Mouse (Mus musculus) gastrocnemius, adult 8-10 months (tissue): ENCODE data around the gene Gm10073. TPM values are rescaled to one million over a fixed set of nuclear protein-coding genes. Genes with fewer than 3 reads are reported as not detected.
"Not testable (repeated sequence)": the region's sequence is repeated elsewhere in the genome, so short reads cannot be mapped to it uniquely, and the experiment has no call there.

ENCODE experiments used
- DNase-seq, 2 experiments: peaks; one replicate each; pipeline ENCODE4 v3.0.0; 2022; ENCODE audit warnings: low spot score in 2 of 2
- total RNA-seq, 4 experiments: library from RNA; stranded (reverse); gene quantifications; 2 replicates each; pipeline ENCODE4 v1.2.4; 2022

Gene Gm10073
- total RNA-seq, 4 experiments from 2014 or later: 99.2 to 128 (median 106) TPM

DNA sequence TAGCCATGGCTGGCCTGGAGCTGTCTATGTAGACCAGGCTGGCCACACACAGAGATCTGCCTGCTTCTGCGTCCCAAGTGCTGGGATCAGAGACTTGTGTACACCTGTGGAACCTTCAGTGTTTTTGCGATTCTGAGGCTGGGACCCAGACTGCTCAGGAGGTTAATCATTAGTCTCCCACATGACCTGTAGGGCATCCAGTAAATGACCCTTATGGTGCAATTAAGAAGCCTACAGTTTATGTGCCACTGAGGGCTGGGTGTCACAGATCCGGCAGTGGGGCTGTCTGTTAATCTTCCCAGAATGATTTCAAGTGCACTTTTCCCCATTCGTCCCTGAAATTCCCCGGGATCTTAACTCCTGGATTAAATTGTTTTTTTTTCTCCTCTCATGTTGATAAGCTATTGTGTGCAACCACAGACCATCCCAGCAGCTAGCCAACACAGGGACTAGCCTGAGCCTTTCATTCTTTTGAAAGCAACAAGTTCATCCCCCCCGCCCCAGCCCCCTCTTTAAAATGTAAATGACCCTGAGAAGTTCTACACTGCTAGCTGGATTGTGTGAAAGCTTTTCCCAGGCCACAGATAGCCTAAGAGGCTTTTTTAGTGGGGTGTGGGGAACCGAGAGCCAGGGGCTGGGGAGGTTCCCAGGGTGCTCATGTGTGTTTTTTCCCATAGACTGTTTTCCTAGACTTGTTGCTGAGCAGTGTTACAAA is 26.2 kb upstream of the Gm10073 start:
- no peak for DNase-seq

DNA sequence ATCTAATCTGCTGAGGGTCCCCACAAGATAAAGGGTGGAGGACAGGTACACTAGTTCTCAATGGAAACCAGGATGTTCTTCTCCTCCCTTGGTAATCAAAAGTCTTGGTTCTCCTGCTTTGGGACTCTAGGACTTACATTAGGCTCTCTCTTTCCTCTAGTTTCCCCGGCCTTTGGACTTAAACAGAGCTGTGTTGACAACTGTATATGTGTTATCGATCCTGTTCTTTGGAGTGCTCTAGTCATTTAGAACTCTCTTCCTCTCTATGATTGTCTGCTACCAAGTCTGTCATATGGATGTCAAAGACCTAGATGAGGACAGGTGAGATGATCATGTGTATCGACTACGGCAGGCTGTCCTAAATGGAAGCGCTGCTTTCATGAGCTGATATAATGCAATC is 23.8 kb upstream of the Gm10073 start:
- no peak for DNase-seq

DNA sequence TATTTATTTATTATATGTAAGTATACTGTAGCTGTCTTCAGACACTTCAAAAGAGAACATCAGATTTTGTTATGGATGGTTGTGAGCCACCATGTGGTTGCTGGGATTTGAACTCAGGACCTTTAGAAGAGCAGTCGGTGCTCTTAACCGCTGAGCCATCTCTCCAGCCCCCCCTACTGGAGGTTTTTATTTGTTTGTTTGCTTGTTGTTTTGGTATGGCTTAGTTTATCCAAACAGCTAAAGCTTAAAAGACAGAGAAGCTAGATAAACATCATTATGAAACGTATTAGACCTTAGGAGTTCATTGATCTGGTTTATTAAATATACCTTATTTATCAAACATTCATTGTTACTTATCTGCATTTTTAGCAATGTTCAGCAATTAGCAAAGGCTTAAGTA is 22.4 kb upstream of the Gm10073 start:
- not testable (repeated sequence) for DNase-seq

DNA sequence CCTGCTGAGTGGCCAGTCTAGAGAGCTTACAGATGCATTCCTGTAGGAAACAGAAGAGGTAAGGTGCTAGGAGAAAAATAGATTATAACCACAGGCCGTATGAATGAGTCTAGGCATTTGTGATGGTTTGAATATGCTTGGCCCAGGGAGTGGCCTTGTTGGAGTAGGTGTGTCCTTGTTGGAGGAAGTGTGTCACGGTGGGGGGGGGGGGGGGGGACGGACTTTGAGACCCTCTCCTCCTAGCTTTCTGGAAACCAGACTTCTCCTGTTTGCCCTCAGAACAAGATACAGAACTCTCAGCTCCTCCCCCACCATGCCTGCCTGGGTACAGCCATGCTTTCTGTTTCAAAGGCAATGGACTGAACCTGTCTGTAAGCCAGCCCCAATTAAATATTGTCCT is 19.2 kb upstream of the Gm10073 start:
- no peak for DNase-seq

DNA sequence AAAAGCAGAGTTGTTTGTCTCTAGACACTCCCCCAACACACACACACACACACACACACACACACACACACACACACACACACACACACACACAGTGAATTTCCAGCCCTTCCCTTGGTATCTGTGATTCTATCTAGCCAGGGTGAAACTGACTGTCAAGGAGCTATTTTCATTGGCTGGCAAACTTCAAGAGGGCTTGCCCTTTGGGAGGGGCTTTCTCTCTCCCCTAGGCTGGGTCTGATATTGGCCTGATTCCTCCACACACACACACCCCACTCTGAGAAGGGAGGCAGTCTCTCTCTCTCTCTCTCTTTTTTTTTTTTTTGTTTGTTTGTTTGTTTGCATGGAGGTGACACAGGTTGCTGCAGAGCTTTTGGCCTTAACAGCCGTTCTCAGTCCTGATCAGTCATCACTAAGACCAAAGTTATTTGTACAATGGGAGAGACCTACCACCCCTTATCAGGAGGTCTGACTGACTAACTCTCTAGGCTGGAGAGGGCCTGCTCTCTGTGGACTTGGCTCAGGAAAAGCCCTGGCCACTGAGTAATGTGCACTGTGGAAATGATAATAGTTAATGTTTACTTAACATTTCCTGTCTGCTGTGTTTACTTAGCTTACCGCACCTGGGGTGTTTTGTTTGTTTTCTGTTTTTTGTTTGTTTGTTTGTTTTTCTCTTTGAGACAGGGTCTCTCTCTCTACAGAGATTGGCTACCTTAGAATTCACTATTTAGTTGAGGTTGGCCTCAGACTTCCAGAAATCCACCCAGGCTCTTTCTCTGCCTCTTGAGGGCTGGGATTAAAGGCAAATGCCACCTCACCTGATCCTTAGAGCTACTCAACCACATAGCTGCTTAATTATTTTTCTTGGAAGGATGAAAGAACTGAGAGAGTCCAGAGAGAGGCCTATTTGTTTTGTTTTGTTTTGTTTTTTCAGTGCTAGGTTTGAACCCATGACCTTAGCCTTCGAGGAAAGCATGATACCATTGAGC is 15.5 kb upstream of the Gm10073 start:
- no peak for DNase-seq

DNA sequence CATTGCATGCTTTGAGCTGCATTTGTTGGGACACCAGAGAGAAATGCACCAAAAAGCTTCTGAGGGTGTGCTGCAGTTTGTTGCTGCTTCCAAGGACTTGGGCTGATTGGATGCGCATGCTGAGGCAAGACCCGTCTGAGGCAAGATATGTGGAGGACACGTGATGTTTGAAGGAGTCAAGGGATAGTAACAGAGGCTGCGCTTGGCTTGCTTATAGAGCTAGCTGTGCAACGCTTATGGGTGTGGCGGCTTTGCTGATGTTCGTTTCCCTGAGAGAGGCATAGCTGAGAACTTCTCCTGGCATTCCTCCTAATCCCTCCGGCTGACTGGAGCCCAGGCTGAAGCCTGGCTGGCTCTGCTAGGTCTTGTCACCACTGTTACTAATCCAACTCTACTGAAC is 13.6 kb upstream of the Gm10073 start:
- DNase-seq: no peak

DNA sequence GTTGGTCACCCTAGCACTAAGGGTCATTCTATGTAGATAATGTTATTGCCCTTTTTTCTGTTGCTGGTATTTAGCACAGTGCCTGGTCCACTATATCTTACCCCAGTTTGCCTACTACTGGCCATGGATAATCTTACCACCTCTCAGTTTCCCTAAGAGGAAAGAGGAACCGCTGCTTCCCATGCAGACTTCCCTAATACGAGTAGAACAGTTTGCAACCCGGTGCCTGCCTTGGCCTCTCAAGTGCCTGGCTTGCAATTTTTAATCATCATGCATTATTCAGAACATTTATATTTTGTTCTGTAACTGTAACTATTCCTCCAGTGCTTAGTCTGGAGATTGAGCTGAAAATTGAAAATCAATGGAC is 12.4 kb upstream of the Gm10073 start:
- DNase-seq: no peak

DNA sequence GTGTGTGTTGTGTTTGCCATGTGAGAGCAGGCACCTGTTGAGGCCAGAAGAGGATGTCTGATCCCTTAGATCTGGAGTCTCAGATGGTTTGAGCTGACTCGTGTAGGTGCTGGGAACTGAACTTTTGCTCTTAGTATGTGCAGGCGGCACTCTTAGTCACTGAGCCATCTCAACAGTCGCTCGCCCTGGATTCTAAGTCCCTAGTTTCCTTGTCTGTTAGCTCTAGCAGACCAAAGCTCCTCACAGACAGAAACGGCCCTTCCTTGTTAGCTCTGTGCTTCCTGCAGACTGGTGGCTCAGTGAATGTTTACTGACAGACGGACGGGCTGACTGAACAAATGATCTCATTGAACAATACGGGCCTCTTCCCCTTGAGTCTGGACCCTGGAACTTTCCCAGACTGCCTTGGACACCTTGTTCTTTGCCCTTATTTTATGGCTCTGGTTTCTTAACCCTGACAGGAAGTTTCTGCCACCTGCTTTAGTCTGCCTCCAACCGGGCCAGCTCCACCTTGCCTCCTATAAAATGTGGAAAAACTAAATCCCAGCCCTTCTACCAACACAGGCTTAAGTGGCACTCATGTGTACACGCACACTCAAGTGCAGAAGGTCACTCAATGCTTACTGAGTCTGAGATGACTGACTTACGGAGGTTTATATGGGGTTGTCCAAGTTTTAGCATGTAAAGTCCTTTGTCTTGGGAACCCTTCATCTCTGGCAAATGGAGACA is 11.8 kb upstream of the Gm10073 start:
- no peak for DNase-seq

DNA sequence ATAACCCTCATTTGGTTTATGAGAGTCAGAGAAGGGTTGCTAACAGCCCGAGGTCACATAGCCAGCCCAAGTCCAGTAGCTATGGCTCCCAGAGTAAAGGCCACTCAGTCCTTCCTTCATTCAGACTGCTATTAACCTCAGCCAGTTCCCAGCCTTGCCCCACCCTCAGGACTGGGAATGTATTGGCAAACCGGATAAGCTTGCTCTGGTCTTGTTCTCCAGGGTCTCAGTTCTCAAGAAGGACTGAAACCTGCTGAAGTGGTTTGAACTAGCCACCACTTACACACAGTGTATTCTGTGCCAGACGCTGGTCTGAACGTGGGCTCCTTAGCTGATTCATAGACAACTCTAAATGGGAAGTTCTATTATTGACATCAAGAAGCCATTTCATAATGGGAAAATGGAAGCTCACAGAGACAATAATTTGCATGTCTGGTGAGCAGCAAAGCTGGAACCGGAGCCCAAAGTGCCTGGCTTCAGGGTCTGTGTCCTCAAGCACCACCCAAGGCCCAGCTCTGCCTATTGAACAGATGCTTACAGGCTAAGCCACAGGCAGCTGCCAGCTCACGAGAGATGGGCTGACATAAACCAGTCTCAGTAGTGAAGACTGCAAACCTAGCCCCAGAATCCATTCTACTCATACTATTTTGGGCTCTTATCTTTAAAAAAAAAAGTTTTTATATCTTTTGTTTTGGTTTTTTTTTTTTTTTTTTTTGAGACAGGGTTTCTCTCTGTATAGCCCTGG is 8.3 kb upstream of the Gm10073 start:
- no peak for DNase-seq

DNA sequence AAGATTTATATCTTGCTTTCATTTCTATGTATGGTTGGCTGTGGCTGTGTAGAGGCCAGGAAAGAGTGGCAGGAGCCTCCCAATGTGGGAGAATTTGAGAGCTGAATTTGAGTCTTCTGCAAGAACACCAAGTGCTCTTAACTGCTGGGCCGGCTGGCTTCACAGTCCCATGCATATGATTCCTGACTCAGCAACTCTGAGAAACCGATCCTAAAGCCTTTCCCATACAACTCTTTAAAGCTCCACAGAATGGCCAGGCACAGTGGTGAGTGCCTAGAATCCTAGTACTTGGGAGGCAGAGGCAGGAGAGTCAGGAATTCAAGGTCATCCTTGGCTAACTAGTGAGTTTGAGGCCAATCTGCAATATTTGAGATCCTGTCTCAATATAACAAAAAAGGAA is 6.2 kb upstream of the Gm10073 start:
- no peak for DNase-seq

DNA sequence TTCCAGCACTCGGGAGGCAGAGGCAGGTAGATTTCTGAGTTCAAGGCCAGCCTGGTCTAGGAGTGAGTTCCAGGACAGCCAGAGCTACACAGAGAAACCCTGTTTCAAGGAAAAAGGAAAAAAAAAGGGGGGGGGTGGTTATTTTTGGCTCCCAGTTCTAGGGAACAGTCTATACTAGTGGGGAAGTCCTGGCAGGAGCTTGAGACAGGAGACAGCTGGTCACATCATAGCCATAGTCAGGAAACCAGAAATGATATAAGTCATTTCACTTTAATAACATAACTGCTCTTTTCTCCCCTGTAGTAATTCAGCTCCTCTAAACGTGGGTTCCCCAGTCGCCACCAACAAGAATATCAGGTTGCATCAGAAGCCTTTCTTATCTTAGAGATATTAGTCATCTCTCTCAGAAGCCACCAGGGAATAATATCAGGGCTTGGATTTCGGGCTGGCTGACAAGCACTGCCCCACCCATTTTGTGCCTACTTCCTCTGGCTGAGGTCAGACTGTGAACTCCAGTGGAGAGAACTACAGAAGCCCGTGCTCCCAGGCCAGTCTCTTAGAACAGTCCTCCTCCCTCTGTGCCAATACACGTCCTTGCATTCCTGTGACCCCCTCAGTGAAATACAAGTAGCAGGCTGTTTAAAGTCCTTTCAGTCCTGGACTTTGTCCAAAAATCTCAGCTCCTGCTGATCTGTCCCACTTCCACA is 3.7 kb upstream of the Gm10073 start:
- peak; percentile 8 for DNase-seq

DNA sequence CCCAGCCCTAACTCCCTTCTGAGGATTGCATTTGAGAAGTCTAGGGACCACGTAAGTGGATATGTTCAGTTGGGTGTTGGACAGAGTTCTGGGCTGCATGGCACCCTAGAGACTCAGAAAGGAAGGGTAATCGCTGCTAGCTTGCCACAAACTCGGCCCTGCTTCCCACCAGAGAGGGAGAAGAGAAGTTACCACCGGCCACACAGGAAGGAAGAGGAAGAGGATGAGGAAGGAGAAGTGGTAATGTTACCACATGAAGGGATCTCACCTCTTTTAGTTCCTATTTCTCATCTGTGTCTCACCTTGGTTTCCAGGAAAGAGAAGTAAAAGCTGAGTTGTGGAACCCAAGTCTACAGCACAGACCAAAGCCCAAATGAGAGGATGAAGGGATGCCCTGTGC is 1.0 kb upstream of the Gm10073 start:
- DNase-seq: no peak

DNA sequence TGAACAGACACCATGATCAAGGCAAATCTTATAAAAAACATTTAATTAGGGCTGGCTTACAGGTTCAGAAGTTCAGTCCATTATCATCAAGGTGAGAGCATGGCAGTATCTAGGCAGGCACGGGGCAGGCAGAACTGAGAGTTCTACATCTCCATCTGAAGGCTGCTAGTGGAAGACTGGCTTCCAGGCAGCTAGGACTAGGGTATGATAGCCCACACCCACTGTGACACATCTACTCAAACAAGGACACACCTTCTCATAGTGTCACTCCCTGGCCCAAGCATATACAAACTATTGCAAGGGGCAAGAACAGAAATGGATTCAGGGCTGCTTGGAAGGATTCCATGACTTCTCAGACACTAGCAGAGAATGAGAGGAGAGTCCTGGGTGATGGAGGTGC is 1.1 kb downstream of the Gm10073 start:
- DNase-seq: not testable (repeated sequence)

DNA sequence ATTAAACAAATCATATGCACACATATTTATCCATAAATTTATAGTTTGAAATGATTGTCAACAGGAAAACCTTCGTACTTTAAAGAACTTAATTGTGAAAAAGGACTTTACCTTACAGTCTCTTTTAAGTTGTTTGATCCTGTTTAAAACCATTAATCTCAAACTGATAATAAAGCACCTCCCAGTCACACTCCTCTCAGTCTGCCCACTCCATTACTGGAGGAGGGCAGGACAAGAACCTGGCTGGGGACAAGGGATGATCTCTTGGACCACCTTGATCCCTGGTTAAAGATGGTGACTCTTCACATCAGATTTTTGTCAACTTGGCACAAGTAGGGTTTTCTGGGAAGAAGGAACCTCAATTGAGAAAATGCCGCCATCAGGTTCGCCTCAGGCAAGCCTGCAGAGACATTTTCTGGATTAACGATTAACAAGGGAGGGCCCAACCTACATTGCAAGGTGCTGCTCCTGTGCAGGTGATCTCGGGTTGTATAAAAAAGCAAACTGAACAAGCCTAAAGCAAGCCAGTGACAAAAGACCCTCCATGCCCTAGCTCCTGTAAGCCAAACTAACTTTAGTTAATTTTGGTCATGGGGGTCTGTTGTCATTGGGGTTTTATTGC is 1.6 kb downstream of the Gm10073 start:
- no peak for DNase-seq

DNA sequence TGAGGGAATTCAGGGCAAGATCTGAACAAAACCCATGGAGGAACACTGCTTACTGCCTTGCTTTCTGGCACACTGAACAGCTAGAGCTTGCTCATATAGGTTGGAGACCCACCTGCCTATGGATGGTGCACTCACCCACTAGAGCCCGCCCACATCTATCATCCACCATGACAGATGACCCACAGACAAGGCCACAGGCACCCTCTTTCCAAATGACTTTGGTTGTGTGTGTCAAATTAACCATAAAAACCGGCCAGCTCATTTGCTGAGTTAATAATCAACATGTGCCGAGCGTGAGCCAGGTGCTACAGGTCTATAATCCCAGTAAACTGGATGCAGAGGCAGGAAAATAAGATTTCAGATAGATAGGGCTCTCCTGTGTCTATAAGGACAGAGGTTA is 2.9 kb downstream of the Gm10073 start:
- no peak for DNase-seq

DNA sequence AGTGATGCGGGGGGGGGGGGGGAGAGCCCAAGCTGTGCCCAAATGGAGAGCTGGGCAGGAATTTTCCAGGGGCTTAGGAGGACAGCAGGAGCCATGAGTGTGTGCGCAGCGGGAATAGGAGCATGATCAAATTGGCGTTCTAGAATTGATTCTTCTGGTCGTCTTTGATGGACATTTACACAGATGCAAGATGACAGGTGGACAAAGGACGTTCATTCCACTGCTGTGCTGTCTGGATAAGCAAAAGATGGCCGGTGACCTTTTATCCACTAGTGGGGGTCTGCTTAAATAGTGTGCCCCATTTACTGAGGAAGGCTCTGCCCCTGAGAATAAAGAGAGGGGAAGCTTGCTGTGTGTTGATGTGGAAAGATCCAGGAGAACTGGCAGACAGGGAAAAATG is 4.3 kb downstream of the Gm10073 start:
- DNase-seq: no peak

DNA sequence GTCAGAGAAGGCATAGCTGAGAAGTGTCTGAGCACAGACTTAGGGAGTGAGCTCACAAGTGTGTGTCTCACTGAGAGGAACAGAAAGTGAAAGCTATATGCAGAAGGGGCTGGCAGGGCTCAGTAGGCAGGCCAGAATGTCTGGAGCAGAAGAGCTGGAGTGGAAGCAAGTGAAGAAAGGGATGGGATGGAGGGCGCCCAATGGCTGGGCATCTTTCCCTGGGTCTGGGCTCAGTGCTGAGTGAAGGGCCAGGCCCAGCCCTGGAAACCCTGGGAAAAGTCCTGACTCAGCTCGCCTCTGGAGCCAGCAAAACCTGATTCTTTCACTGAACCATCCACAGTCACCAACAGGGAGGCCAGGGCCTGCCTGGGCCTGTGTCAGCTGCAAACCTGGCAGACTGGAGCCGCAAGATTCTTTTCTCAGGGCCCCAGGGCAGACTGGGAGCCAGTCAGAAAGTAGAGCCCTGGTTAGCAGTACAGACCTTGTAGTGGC is 9.5 kb downstream of the Gm10073 start:
- peak in 1 of 2 experiments; percentile 15 for DNase-seq

DNA sequence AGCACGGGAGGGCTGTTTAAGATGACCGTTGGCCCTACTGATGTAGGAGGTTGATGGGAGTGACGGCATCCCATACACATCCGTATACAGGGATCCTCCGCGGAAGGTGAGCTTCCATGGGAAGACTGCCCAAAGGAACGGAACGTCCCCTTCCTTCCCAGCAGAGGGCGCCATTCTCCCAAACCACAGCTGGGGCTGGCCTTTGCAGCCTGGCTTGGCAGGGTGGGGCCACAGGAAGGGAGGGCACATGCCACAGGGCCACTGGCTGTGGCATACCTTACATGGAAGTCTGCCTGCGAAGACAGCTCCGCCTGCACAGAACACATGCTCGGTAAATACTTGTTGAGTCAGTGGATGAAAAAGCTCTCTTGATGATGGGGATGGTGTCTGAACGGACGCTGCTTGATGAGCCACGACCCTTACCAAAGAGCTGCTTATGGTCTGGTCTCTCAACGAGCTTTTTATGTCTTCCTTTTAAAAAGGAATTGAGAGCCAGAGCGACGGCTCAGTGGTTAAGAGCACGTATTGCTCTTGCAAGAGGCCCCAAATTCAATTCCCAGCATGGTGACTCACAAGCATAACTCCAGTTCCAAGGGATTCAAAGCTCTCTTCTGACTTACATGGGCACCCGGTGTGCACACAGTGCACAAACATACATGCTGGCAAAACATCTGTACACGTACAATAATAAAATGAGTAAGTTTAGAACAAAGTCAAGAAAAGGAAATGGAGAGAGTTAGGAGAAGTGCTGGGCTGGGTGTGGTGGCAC is 12.0 kb downstream of the Gm10073 start:
- peak; percentile 43 to 44 for DNase-seq

DNA sequence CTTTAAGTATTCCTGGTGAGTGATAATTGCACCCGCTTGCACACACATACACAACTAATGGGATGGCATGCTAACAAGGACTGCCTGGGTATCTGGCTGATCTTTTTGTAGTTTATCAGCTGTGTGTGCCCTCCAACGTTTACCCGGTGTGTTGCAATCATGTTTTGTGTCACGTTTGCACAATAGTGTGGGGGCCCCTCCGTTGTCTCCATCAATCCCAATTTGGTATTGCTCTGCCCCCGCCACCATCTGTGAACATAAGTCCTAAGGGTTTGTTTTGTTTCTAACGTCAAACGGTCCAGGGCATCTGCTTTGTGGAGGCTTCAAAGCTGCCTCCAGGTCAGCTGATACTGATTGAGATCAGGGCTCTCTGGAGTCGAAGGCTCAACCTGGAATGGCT is 13.4 kb downstream of the Gm10073 start:
- no peak for DNase-seq
